Mouse (Mus musculus) limb, embryonic 10.5 days (tissue): ENCODE measurements around the gene Amfr. TPM values are rescaled to one million over a fixed set of nuclear protein-coding genes. Genes with fewer than 3 reads are reported as not detected.
"Not testable (repeated sequence)": the region's sequence is repeated elsewhere in the genome, so short reads cannot be mapped to it uniquely, and the experiment has no call there.

Experiments used
- DNase-seq: peaks from one replicate; pipeline ENCODE4 v3.0.0-alpha.2; 2017; ENCODE audit warnings: low spot score
- H3K27ac ChIP-seq: fragments of 300-500 bp; sonication (generic); 2 replicates; pipeline ENCODE4 v1.5.1; 2016; ENCODE audit warnings: mild to moderate bottlenecking
- H3K27me3 ChIP-seq: fragments of 300-500 bp; sonication (generic); 2 replicates; pipeline ENCODE4 v1.6.1; 2016; ENCODE audit warnings: low read depth, mild to moderate bottlenecking; ENCODE audit not compliant: poor library complexity, severe bottlenecking
- H3K36me3 ChIP-seq: fragments of 300-500 bp; sonication (generic); 2 replicates; pipeline ENCODE4 v1.6.1; 2016; ENCODE audit warnings: mild to moderate bottlenecking, moderate library complexity
- H3K4me1 ChIP-seq: fragments of 300-500 bp; sonication (generic); 2 replicates; pipeline ENCODE4 v1.6.1; 2016
- H3K4me3 ChIP-seq: fragments of 300-500 bp; sonication (generic); 2 replicates; pipeline ENCODE4 v1.5.1; 2016; ENCODE audit warnings: mild to moderate bottlenecking, moderate library complexity
- H3K9me3 ChIP-seq: fragments of 300-500 bp; sonication (generic); replicated peaks from 2 replicates; pipeline ENCODE4 v1.6.1; 2016; ENCODE audit warnings: mild to moderate bottlenecking
- WGBS: fragments of 180-500 bp; shearing (Covaris S2); methylation state at CpG from one replicate; pipeline ENCODE4 v1.1.7; 2016; 5-methylcytosine and 5-hydroxymethylcytosine counted together
- polyA plus RNA-seq: library from polyadenylated mRNA; unstranded; fragments of >200 nt; fragmentation: Nextera tagmentation; extraction: Ambion mirVana; gene quantifications from 2 replicates; pipeline ENCODE4 v1.2.1, GENCODE M21; 2016

Amfr gene
- 35.9 and 39.1 TPM in 2 replicates for polyA plus RNA-seq

DNA sequence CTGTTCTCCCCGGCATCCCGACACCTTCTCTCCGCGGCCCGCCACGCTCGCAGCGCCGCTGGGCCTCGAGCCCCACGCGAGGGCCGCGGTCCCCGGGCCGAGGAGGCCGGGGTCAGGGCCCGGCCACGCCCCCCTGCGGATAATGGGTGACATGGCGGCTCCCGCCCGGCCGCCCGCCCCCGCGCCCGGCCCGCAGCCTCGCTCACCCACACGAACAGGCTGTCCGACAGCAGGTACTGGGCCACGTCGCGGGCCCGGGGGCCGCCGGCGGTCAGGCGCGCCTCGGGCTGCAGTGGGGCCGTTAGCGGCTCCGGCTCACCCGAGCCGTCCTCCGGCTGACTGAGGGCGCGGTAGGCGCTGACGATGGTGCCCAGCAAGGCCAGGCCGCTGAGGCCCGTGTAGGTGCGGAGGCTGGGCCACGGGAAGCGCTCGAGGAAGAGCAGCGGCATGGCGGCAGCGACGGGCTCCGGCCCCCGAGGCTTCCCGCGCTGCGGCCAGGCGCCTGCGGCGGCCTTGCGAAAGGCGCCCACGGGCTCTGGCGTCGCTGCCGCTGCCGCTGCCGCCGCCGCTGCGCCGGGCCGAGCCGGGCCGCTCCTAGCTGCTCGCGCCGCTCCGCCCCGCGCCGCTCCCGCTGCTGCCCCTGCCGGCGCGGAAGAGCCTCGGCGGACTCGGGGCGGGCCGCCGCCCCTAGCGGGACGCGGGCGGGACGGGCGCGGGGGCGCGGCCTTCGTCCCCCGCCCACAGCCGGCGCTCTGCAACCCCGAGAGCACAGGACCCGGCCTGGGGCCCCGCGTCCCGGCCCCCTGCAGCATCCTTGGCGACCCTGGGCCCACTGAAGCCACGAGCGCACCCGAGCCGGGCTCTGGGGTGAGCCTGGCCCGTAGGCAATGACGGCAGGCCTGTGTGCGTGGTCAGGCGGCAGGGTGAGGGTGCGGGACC lies at the start of gene Amfr:
TSS of gene Amfr (minus strand) at position 830 of the 939 bp plus-strand sequence.
- Histone ChIP-seq H3K27me3 (no peaks in the 10 kb centered on the region), H3K36me3 (peaks cover 12% of the 10 kb centered on the region; the same call in 1 of the 2 replicates), H3K27ac (peak within 1 kb of the TSS; percentile 97), H3K4me1 (peaks cover 28% of the 10 kb centered on the region), H3K4me3 (peak within 1 kb of the TSS; percentile 93), H3K9me3 (no peaks in the 10 kb centered on the region)
- DNase-seq, result peak; percentile 83
- WGBS, result 2% methylated on average over 128 of the region's 130 CpGs

DNA sequence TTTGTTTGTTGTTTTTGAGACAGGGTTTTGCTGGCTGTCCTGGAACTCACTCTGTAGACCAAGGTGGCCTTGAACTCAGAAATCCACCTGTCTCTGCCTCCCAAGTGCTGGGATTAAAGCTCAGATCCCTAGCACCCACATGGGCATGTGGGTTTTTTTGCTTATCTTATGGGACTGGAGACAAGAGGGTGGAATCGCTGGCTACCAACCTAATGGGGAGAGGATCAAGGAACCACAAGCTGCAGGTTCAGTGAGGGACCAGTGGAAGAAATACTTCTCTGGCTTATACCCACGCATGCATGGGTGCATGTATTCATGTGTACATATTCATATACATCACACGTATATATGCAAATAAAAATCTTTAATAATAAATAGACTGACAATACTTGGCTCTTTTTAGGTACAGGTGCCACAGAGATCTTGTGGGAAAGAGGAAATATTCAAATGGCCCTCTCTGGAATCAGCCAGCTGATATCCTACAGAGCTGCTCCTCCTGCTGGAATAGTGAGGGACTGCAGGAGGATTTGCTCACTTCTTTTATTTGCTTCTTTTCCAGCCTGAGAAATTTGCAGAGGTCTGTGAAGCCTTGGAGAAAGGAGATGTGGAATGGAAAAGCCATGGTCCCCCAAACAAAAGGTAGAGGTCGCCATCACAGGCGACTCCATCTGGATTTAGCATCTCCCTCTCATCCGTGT lies 44.7 kb upstream of the Amfr start:
- H3K9me3 ChIP-seq, result no peaks in the 10 kb centered on the region
- peak; percentile 41 for DNase-seq
- no peaks in the 10 kb centered on the region for H3K27me3 ChIP-seq
- no peak overlapping the region for H3K4me3 ChIP-seq
- H3K27ac ChIP-seq, result no peak overlapping the region
- H3K36me3 ChIP-seq, result peaks cover 66% of the 10 kb centered on the region
- H3K4me1 ChIP-seq, result no peaks in the 10 kb centered on the region
- WGBS, result 70% methylated on average over 6 of the region's 6 CpGs

DNA sequence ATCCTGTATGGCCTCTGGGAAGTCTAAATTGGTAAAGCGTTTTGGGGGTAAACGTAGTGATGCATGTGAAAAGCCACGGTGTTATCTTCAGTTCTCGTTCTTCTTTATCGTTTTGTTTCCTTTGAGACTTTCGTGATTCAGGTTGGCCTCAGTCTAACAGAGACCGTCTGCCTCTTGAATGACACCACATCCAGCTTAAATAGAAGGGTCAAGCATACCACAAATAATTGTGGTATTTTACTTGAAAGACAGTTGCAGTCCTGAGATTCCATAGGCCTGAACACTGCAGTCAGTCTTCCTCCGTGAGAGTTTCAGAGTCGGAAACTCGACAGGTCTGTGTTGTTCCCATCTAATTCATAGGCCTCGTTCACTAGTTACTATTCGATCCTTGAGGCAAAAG lies 40.1 kb upstream of the Amfr start:
- no peak overlapping the region for H3K4me3 ChIP-seq
- no peaks in the 10 kb centered on the region for H3K4me1 ChIP-seq
- 94% methylated on average over 12 of the region's 12 CpGs for WGBS
- no peak overlapping the region for H3K27ac ChIP-seq
- H3K9me3 ChIP-seq, result no peaks in the 10 kb centered on the region
- no peaks in the 10 kb centered on the region for H3K27me3 ChIP-seq
- H3K36me3 ChIP-seq, result peaks cover 28% of the 10 kb centered on the region
- no peak for DNase-seq

DNA sequence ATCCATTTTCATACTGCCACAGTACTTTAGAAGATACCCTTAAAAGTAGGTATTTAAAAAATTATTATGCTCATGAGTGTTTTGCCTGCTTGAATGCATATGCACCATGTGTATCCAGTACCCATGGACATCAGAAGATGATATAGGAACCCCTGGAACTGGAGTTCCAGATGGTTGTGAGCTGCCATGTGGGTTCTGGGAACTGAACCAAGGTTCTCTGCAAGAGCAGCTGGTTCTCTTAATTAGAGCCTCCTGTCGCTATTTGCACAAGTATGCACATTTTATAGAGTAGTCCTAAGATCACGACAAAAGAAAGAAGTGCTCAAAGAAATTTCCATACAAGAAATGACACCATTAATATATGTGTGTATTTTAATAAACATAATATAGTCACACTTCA lies 35.2 kb upstream of the Amfr start:
- no peak overlapping the region for H3K27ac ChIP-seq
- no peak overlapping the region for H3K4me3 ChIP-seq
- H3K36me3 ChIP-seq, result peaks cover 8% of the 10 kb centered on the region
- WGBS, result 91% methylated on average over 2 of the region's 2 CpGs
- DNase-seq, result no peak
- no peaks in the 10 kb centered on the region for H3K27me3 ChIP-seq
- no peaks in the 10 kb centered on the region for H3K4me1 ChIP-seq
- no peaks in the 10 kb centered on the region for H3K9me3 ChIP-seq

DNA sequence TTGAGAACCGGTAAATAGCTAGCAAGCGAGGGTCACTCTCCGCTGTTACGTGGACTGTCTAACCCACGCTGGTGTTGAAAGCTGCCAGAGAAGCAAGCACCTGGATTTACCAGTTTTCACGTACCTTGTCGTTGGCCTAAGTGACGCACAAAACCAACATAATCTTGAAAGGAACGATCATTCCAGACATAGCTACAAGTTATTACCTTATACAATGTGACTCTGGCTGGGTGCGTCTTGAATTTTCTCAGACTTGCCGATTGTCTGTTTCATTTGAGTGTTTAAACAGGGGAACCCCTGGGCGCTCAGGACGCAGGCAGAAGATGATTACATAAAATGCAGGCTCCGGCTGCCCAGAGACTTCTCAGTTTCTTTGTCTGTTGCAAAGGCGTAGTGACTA lies 25.2 kb upstream of the Amfr start:
- H3K27me3 ChIP-seq, result no peaks in the 10 kb centered on the region
- peak overlapping the region; percentile 82 for H3K4me3 ChIP-seq
- H3K4me1 ChIP-seq, result peaks cover 17% of the 10 kb centered on the region
- H3K36me3 ChIP-seq, result 0 out of 2 replicates have a peak, but pooled peaks cover 10% of the 10 kb centered on the region
- 18% methylated on average over 15 of the region's 15 CpGs for WGBS
- no peak for DNase-seq
- no peaks in the 10 kb centered on the region for H3K9me3 ChIP-seq
- no peak overlapping the region; the same call in 1 of the 2 replicates for H3K27ac ChIP-seq

DNA sequence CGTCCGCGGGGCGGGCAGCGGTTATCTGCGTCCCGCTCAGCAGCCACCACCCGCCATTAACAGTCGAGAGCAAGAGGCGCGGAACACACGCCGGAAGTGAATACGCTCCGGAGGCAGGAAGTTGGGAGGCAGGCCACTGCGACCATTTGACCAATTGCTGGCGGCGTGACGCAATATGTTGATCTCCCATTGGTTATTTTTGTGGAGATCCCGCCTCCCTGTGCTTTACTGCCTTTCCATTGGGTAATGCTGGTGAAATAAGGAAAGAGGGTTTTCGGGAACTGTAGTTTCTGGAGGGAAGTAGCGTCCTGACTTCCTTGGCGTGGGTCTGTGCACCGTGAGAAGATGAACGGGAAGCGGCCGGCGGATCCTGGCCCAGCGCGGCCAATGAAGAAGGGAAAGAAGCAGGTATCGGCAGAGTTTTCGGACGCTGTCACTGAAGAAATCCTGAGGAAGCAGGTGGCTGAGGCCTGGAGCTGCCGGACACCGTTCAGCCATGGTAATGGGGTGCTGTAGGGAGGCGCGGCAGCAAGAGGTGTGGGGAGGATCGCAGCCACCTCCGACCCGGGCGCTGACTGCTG lies 24.4 kb upstream of the Amfr start, which contains the start of the genes Nudt21 and Ogfod1:
TSS of gene Nudt21 (minus strand) at position 88 of the 581 bp plus-strand sequence.
TSS of gene Ogfod1 (plus strand) at position 255 of the 581 bp plus-strand sequence.
- H3K9me3 ChIP-seq, result no peaks in the 10 kb centered on the region
- peak; percentile 92 for DNase-seq
- no peaks in the 10 kb centered on the region for H3K27me3 ChIP-seq
- H3K4me1 ChIP-seq, result peaks cover 17% of the 10 kb centered on the region
- peaks cover 14% of the 10 kb centered on the region; the same call in 1 of the 2 replicates for H3K36me3 ChIP-seq
- peak within 1 kb of the TSS; percentile 82 for H3K4me3 ChIP-seq
- H3K27ac ChIP-seq, result peak within 1 kb of the TSS; percentile 84
- WGBS, result under 1% methylated on average over 41 of the region's 41 CpGs

DNA sequence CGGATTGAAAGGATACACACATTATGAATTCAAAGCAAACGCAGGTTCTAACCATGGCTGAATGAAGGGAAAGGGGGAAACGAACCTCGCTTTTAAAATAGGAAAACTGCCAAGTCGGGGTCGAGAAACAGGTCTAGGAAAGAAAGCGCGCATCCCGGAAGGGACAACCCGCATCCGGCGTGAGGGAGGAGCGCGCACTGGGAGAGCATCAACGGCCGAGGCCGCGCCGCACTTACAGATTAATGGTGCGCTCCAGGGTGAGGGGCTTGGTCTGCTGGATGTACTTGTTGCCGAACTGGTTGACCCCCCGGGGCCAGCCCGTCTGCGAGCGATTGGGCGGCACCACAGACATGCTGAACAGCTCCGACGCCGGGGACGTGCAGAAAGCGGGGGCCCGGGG lies 23.9 kb upstream of the Amfr start:
- peak; percentile 80 for DNase-seq
- peaks cover 19% of the 10 kb centered on the region for H3K36me3 ChIP-seq
- not testable (repeated sequence) for H3K9me3 ChIP-seq, H3K27me3 ChIP-seq
- peak overlapping the region; percentile 82 for H3K4me3 ChIP-seq
- H3K27ac ChIP-seq, result peak overlapping the region; percentile 84
- WGBS, result under 1% methylated on average over 32 of the region's 32 CpGs
- peaks cover 17% of the 10 kb centered on the region for H3K4me1 ChIP-seq

DNA sequence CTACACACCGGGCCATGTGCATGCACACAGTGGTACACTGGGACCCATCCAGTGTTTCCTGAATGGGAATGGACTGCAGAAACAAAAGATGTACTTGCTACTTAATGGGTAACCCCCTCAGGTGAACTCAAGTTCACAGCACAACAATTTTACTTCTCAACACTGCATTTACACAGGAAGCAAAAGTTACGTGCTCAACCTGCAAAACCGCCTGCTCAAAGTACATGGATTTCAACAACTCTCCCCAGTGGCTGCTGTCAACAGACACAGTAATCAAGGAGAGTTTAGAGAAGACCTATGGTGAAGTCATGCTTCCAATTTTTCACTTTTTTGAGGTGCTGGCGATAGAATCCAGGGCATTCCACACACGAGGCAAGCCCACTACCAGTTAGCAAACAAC lies 22.6 kb upstream of the Amfr start:
- H3K36me3 ChIP-seq, result peaks cover 29% of the 10 kb centered on the region
- peaks cover 17% of the 10 kb centered on the region for H3K4me1 ChIP-seq
- WGBS, result 68% methylated on average over 5 of the region's 5 CpGs
- H3K27me3 ChIP-seq, result no peaks in the 10 kb centered on the region
- H3K27ac ChIP-seq, result no peak overlapping the region
- DNase-seq, result no peak
- H3K4me3 ChIP-seq, result peak overlapping the region; percentile 82
- no peaks in the 10 kb centered on the region for H3K9me3 ChIP-seq

DNA sequence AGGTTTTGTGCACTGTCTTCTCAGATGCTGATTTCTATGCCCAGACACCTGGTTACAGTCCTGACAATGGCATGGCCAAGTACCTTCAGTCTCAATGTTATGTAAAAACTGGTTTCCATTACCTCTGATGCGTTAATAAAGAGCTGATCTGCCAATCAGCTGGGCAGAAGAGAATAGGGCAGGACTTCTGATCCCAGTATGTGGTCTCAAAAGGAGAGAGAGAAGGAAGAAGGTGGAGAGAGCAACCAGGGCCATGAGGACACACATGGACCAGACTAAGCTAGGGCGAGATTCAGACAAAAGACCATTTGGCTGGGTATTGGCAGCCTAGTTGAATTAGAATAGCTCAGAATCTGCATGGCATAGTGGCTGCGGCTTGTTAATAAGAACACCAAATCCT lies 21.0 kb upstream of the Amfr start:
- WGBS, result 78% methylated on average over 3 of the region's 3 CpGs

DNA sequence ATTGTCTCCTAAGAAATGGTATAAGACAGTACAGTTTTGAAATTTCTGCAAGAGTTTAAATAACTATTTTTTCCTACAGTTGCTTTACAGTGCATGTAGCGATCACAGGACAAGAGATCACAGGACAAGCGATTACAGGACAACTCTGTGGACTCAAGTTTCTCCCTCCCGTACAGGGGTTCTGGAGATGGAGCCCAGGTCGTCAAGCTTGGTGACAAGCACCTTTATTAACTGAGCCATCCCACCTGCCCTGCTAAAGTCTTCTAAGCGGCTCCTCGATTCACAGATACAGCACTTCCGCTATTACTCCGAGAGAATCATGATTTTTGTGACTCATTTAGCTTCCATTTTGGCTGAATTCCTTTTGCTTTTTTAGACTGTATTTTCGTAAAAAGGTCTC lies 17.1 kb upstream of the Amfr start:
- Histone ChIP-seq H3K36me3 (peaks cover 76% of the 10 kb centered on the region), H3K9me3 (no peaks in the 10 kb centered on the region), H3K27ac (no peak overlapping the region), H3K4me1 (no peaks in the 10 kb centered on the region), H3K4me3 (no peak overlapping the region), H3K27me3 (no peaks in the 10 kb centered on the region)
- DNase-seq, result no peak
- 96% methylated on average over 9 of the region's 9 CpGs for WGBS

More for the DNA sequence above, 21.0 kb upstream of the Amfr start:
- Histone ChIP-seq H3K4me3 (no peak overlapping the region), H3K4me1 (peaks cover 17% of the 10 kb centered on the region), H3K27ac (no peak overlapping the region), H3K9me3 (no peaks in the 10 kb centered on the region), H3K36me3 (peaks cover 38% of the 10 kb centered on the region), H3K27me3 (no peaks in the 10 kb centered on the region)
- DNase-seq, result no peak

DNA sequence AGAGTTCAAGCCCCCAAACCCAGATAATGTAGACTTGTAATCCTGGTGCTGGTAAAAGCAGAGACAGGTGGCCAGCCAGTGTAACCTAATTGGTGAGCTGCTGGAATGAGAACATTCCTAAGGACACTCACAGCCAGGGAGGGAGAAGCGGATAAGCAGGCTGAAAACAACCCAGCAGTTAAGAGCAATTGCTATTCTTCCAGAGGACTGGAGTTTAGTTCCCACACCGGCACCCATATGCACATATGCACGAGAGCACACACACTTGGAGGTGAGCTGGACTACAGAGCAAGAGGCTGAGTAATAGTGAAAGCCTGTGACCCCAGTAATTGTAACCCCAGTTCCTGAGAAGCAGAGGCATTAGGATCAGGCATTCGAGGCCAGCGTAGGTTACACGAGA lies 11.3 kb upstream of the Amfr start:
- no peak overlapping the region for H3K27ac ChIP-seq
- H3K27me3 ChIP-seq, result no peaks in the 10 kb centered on the region
- 95% methylated on average over 6 of the region's 6 CpGs for WGBS
- H3K9me3 ChIP-seq, result no peaks in the 10 kb centered on the region
- H3K36me3 ChIP-seq, result peaks cover 89% of the 10 kb centered on the region
- H3K4me3 ChIP-seq, result no peak overlapping the region
- no peak for DNase-seq
- H3K4me1 ChIP-seq, result no peaks in the 10 kb centered on the region

DNA sequence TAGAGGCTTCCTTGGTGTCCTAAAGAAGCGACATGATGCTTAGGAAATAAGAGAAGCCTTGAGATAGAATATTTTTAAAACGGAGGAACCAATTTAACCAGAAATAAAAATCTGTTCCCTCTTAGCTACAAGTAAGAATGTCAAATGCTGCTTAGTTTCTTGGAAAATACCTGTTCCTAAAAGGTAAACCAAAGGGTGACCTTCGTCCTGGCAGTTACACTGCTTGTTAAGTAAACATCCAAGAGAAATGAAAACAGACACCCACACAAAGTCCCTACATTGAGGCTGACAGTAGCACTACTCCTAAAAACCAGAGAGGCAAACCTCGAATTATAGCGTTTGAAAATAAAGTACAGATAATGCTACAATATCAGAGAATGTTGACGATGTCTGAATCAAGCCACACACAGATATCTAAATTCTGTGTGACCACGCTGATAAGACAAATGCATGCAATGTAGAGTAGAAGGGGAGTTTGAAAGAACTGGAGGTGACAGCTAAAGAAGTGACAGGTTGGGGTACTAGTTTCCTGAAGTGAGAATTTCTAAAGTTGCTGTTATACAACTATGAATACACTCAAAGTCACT lies 477 bp upstream of the Amfr start:
- peaks cover 12% of the 10 kb centered on the region; the same call in 1 of the 2 replicates for H3K36me3 ChIP-seq
- DNase-seq, result no peak
- 43% methylated on average over 7 of the region's 7 CpGs for WGBS

More for the DNA sequence above, 477 bp upstream of the Amfr start:
- peak overlapping the region; percentile 93 for H3K4me3 ChIP-seq
- H3K27me3 ChIP-seq, result no peaks in the 10 kb centered on the region
- peak overlapping the region; percentile 97 for H3K27ac ChIP-seq
- H3K9me3 ChIP-seq, result no peaks in the 10 kb centered on the region
- peaks cover 28% of the 10 kb centered on the region for H3K4me1 ChIP-seq
